Mouse (Mus musculus) frontal cortex, adult (tissue): ENCODE measurements around the gene Zfp84.

Experiments used
- ATAC-seq: cut with Nextera tagmentation; 2 replicates; pipeline ENCODE4 v1.9.2; 2017; ENCODE audit warnings: mild to moderate bottlenecking, moderate library complexity, mixed read lengths; ENCODE audit not compliant: low TSS enrichment

Gene Zfp84

GRCm38 (mm10) chr7:29815910-29816429 lies 47.6 kb downstream of the Zfp84 start, which contains the start of gene Zfp790:
Zfp790 (plus strand) TSS chr7:29816114.
- ATAC-seq = peak; percentile 94

GRCm38 (mm10) chr7:29818619-29819254 lies 50.4 kb downstream of the Zfp84 start:
- ATAC-seq = peak; percentile 72

GRCm38 (mm10) chr7:29828001-29828400 lies 59.6 kb downstream of the Zfp84 start:
- no peak for ATAC-seq
